Mouse (Mus musculus): ENCODE measurements at regions not wholly inside any gene's neighbourhood (a gene's known extent, or its start where the extent isn't known, plus 50 kb on each side); places are given as distances from the start of the nearest gene placed in this dataset.

DNA sequence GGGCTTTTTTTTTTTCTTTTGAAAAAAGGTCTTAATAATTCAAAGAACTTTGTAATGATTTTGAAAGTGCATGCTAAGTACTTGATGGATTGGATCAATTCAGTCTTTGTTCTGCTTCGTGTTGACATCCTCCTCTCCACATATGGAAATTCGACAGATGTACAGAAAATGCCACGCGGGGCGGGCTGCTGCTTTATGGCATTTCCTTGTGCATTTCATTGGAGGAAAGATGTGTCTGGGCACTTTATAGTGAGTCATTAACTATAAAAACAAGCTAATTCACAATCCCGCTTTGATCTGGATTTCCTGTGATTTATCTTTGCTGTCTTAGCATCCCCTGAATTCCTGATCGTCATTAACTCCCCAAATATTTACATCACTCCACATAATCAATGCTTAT lies 173.5 kb upstream of the Nr5a2 start:
- DNase-seq (ENCODE audit: low read depth, low spot score): no peak

DNA sequence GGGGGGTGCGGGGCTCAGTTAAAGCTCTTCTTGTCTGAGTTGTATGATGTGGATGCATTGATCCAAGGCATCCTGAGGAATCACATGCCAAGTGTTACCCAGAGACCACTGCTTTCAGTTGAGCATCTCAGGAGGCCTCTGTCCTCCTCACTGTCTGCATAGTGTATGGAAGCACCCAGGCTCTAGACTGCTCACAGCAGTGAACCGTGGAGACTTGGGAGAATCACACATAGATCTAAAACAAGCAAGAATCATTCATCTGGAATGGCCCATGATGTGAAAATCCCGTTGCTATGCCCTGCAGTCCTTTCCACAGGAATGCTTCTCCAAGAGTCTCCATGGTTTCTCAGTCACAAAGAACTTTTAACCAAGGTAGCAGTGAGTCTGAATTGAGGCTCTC lies 170.0 kb upstream of the Nr5a2 start:
- no peak for DNase-seq (ENCODE audit: low read depth, low spot score)

DNA sequence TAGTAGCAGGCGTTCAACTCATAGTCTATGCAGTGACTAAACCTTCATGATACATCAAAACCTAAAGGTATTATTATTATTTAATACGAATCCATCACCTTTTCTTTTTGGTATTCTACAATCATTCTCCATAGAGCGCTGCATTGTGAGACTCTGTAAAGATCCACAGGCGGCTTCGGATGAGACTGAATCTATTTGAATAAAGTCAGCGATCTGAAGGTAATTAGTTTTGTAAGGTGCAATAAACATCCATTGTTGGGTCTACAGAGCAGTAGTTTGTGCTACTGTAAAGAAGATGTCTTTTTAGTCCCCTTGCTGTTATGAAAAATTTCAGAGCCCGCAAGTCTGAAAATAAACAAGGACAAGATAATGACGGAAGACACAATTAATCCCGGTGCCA lies 168.9 kb upstream of the Nr5a2 start:
- no peak for DNase-seq (ENCODE audit: low read depth, low spot score)

DNA sequence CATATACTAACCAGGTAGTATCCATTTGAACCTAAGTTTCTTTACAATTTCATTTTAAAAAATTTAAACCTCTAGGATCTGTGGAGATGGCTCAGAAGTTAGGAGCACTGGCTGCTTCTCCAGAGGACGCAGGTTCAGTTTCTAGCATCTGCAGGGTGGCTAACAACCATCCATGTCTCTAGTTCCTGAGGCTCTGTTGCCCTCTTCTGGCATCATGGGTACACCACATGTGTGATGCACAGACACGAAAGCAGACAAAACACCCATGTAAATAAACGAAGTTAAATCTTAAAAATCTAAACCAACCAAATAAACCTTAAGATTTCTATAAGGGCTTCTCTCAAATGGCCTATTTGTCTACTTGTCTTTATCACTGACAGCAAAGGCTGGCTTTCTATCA lies 157.6 kb upstream of the Nr5a2 start:
- DNase-seq (ENCODE audit: low read depth, low spot score): peak; percentile 2

DNA sequence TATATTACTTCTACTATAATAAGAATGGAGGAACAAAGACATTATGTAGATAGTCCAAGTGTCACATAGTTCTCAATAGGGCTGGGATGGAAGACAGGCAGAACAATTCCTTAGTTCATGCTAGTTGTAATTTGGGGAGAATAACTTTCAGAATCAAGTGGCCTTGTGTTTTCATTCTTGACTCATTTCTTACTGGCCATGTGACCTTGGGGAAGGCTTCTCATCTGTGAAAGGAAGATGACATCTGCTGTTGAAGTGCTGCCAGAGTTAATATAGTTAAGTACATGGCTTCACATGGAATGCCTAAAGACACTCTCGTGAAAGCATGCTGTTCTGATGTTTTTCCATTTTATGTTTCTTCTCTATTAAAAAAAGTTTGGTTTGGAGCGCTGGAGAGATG lies 146.2 kb upstream of the Nr5a2 start:
- DNase-seq (ENCODE audit: low read depth, low spot score): no peak

DNA sequence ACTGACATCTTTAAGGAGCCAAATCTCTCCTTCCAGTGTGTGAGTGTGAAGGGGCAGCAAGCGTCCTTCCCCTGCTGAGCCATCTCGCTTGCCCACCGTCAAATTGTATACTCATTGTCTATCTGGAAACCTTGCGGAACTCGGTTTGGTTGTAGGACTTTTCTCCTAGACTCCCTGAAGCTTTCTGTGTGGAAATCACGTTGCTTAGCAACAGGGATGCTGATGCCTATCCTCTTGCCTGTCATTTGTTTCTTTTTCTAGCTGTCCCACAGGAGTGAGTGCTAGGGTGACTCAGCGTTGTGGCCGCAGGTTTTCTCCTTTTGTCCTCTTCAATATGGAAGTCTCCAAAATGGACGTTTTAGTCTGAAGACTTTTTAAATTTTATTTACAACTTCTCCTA lies 131.5 kb upstream of the Nr5a2 start:
- DNase-seq (ENCODE audit: low read depth, low spot score): peak; percentile 15

DNA sequence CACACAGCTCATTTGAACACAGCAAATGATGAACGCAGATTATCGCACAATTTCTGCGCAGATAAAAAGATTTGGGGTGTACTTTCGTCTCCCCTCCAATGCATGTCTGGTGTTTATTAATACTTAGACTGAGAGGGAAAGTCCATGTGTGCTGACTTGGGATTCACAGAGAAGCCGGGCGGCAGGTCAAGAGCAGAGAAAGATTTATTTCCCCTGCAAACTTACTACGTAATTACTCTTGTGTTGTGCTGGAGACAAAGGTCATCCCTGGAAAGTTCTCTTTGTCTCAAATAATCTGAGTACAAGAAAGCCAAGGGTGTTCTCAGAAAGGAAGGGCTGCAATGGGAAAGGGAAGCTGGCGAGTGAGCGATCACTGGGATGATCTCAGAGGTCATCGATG lies 127.9 kb upstream of the Nr5a2 start:
- no peak for DNase-seq (ENCODE audit: low read depth, low spot score)

DNA sequence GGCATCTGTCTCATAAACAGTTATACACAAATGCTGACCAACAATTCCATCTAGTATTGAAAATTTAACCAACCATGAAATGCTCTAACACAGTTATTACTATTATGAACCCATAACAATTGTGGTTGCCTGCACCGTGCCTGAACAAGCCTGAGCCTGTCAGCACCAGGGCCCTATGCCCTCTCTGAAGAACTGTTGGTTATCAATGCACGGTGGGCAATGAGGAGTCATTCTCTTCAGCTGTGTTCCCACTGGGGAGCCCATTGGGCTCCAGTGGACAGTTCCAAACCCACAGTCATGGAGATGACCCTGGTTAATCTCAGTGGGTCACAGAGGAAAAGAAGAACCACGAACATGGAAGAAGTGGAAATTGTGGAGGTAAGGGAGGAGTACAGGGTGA lies 126.5 kb upstream of the Nr5a2 start:
- no peak for DNase-seq (ENCODE audit: low read depth, low spot score)

DNA sequence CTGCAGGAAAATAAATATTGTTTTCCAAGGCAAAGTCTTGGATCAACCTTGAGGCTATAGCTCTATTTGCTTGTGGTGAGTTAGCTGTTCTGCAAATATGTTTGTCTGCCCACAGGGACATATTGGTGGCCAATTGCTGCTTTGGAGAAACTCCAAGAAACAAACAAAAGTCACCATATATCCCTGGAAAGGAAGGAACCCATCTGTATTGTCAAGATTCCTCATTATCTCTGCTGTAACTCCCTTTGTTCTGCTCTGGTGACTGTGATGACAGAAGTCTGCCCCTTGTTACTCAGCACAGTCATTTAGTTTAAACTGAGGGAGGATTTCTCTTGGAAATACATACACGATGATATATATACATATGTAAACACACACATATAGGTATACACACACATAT lies 123.3 kb upstream of the Nr5a2 start:
- no peak for DNase-seq (ENCODE audit: low read depth, low spot score)

DNA sequence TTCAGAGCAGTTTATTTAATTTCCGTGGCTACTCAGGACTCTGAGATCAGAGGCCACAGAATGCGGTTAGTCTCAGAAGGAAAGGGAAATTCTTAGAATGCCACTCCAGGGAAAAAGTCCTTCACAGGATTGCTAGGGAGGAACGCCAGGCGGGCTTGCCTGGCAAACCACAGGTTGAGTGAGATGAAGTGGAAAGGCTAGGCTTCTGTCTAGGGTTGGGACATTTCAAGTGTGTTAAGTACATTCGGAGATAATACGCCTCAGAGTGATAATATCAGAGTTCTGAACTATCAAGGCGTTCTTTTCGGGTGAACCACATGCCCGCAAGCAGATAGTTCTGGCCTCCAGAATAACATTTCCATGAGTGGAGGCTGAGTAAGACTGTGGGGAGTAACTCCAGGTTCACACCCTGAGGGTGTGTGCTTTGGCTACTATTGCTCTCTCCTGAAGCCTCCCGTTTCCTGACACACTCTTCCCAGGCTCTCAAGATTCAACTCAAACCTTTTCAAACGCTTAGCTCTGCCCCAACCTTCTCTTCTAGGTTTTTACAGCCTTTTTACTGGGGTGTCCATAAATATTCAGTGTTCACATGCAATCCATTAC lies 119.3 kb upstream of the Nr5a2 start:
- DNase-seq (ENCODE audit: low read depth, low spot score): peak; percentile 22

DNA sequence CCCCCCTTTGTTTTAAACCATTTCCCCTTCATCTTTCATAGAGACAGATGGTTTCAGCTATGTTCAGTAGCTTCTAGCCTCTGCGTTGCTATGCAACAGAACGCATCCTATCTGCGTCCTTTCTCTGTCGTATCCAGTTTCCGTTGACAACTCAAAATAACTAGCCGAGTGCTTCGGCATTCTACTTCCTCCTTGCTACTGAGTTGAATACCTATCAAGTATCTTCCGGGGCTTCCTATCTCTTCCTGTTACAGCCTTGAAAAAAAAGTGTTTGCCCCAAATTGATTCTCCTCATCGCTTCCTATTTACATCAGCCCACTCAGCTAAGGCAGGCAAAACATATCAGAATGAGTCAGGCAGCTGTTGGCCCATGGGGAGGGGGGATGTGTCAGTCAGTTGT lies 114.5 kb upstream of the Nr5a2 start:
- DNase-seq (ENCODE audit: low read depth, low spot score): no peak

DNA sequence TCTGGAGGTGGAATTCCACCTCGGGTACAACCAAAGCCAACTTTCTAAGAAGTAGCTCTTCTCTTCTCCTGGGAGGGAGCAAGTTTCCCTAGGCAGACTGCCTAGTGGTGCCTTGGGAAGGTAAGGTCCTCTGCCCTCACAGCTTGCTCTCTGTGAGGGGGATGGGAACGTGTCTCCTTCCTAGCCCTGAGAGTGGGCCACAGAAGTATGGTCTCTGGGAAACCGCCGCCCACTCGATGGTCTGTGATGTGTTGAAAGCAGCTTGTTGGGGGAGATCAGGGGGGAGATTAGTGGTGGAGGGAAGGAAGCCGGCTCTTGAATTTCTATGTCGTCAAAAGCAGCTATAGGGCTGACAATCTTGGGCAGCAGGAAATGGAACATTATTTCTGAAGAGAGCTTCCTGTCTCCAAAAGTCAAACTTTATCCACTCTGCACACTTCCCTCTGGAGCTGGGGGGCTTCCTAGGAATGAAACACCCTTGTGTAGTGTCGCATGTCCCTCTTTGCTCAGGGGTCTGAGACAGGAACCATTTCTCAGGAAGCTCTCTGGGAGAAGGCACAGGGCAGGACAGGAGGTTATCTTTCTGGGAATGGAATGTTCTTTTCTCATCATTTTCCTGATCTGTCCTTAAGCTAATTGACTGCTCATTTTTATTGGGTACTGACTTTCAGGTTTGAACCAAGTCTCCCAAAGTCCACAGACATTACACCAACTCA lies 113.8 kb upstream of the Nr5a2 start:
- no peak for DNase-seq (ENCODE audit: low read depth, low spot score)

DNA sequence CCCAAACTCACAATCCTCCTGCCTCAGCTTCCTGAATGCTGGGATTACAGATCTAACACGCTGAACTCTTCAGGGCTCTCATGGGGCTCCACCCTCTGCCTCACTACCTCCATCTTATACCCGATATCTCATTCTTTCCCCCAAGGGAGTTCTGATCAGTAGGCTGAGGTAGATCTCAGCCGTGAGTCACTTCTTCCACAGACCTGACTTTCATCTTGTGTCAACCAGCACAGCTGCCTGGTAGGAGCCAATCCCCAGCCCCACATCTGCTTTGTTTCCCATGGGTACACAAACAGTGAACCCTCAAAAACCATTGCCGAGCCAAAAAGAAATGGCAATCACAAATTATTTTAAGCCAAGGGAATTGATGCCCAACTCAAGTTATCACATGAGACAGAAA lies 100.7 kb upstream of the Nr5a2 start:
- no peak for DNase-seq (ENCODE audit: low read depth, low spot score)

DNA sequence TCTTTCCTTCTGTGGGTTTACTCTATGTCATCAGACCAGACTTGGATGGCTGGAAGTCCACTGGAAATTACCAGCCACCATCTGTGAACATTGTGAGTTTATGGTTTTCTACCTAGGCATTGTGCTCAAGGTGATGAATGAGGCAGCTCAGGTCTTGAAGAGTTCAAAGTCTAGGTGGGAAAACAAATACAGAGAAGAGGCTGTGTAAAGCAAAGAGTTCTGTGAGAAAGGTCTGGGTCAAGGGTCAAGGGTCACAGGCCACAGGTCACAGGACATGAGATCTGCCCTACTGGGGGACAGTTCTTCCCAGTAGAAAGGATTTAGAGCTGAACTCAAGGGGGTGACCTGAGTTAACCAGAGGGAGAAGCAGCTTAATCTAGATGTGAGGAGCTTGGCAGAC lies 92.9 kb upstream of the Nr5a2 start:
- DNase-seq (ENCODE audit: low read depth, low spot score): no peak

DNA sequence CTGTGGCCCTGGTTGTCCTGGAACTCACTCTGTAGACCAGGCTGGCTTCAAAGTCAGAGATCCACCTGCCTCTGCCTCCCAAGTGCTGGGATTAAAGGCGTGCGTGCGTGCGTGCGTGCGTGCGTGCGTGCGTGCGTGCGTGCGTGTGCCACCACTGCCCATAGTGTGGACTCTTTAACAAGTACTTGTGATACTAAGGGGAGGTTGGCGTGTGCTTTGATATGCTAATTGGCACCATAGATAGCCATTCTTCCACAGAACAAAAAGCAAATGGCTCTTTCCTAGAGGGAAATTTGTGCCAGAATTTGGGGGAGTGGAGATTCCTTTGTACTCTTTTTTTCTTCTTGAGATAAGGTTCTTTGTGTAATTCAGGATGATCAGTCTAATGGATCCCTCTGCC lies 91.3 kb upstream of the Nr5a2 start:
- no peak for DNase-seq (ENCODE audit: low read depth, low spot score)

DNA sequence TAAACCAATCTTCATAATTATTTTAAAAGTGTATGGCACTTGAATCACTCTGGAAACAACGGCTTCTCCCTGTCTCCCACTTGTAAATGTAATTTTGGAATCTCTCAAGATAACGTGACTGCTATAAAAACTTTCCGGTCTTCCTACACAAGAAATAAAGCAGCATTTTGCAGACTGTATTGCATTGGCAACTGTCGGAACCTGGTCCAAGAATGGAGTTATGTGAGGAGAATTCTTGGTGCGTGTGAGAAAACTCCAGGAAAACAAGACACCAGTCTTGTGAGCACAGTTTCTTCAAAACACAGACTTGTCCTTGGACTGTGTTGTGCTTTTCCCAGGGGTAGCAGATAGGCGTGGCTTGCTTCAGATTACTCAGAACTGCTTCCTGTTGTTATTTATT lies 83.8 kb upstream of the Nr5a2 start:
- DNase-seq (ENCODE audit: low read depth, low spot score): no peak

DNA sequence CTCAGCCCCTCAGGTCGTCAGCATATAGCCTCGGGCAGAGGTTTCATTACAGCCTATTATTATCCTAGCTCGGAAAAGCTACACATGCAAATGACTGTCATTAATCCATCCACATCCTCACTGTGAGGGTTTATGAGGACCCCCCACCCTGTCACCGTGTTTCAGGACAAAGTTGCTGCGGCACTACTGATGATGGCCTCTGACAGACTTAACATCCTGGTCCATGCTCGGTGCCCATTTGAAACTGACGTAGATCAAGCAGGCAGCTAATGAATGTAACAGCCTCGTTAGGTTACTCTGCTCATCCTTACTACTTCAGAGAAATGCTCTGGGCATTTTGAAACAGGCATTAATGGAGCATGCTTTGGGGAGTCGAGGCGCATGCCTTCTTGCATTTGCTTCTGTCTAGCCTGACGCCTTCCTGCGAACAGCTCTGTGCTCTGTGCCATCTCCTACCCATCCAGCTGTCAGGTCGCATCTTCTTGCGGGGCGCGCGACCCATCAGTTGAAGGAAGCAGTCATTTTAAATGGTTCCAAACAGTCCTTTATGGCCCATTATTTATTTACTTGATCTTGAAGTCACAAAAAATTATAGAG lies 82.3 kb upstream of the Nr5a2 start:
- no peak for DNase-seq (ENCODE audit: low read depth, low spot score)

DNA sequence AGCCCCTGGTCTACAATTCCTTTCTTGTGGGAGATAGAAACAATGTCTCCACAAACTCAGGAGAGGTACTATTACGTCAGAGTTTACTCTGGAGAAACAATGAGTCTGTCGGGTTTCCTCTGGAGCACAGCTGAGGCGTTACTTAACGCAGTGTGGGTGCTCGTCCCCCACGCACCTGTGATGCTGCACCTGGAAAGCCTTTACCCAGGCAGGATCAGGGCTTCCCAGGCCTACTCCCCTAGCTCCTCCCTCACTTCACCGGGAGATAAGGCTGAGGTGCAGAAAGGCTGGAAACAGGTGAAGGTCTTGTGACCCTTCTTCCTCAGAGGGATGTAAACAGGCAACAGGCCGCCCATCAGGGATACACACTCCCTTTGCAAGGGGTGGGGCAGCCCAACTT lies 80.7 kb upstream of the Nr5a2 start:
- no peak for DNase-seq (ENCODE audit: low read depth, low spot score)

DNA sequence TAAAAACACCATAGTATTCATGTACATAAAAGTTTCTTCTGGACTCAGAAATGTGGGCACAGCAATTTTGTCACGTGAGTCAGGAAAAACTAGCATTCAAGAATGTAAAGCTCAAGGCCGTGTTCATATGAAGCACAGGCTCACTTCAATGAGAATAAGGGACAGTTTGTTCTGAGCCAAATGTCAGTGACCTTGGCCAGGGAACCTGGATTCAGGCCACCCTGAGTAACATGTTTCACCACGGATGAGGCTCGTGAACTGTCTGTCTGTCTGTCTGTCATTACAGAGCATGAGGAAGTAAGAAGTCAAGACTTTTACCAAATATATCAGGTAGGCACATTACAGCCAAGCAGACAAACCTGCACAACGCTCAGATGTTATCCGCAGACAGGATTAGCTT lies 74.3 kb upstream of the Nr5a2 start:
- no peak for DNase-seq (ENCODE audit: low read depth, low spot score)

DNA sequence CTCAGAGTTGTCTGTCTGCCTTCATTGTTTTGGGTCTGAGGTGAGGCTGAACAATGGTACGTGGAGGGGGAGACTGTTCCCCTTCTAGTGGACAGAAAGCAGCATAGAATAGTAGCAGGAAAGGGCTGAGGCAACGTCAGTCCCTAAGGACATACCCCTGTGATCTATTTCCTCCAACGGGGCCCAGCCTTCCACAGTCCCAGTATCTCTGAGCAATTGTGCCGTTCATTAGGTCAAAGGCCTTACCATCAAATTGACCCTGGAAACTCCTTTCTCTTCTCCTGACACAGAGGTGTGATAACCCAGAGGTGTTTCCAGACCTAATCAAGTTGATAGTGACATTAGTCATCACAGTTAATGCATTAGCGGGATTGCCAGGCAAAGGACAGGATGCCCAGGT lies 73.4 kb upstream of the Nr5a2 start:
- no peak for DNase-seq (ENCODE audit: low read depth, low spot score)

DNA sequence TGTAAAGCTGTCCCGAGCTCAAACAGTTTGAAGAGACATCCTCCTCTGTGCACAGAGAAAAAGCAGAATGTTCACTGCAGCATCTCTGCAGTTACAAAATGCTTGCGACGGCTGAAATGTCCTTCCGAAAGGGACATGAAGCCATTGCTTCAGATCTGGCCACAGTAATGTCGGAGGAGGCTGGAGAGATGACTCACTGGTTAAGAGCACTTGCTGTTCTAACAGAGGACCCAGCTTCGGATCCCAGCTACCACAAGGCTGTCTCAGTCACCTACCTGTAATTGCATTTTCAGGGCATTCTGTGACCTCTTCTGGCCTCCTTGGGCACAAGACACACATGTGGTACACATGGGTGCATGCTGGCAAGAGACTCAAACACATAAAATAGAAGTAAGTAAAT lies 63.5 kb upstream of the Nr5a2 start:
- DNase-seq (ENCODE audit: low read depth, low spot score): no peak

DNA sequence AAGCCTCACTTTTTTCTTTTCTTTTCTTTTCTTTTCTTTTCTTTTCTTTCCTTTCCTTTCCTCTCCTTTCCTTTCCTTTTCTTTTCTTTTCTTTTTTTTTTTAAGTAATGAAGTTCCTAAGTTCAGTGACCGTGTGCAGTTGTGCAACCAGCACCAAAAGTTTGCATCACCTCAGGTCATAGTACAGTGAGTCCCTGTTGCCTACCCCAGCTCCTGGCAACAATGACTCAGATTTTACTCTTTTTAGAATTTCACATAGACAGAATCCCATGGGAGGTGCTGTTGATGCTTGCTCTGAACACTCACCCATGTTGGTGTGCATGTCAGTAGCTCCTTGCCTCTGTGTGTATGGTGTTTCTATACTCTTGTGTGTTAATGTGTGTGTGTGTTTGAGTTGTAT lies 60.3 kb upstream of the Nr5a2 start:
- DNase-seq (ENCODE audit: low read depth, low spot score): no peak

DNA sequence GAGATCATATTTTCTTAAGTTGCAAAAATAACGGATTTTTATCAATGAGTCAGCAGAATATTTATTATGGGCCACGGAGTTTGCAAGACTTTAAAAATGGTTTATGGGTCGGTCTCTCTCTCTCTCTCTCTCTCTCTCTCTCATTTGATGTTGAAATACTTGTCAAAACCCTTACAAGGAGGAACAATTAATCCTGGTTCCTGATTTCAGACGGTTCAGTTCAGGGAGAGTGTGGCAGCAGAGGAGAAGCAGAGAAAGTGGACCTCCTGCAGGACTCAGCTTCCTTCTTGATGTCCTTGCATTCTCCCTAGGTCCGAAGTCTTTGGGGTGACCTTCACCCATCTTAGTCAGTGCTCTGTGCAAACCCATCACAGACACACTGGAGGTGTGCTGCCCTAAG lies 57.4 kb upstream of the Nr5a2 start:
- DNase-seq (ENCODE audit: low read depth, low spot score): no peak

All from 3T3-L1 (cell line).